ENCODE assay signal across 9 mouse cellular contexts in the genomic region with DNA sequence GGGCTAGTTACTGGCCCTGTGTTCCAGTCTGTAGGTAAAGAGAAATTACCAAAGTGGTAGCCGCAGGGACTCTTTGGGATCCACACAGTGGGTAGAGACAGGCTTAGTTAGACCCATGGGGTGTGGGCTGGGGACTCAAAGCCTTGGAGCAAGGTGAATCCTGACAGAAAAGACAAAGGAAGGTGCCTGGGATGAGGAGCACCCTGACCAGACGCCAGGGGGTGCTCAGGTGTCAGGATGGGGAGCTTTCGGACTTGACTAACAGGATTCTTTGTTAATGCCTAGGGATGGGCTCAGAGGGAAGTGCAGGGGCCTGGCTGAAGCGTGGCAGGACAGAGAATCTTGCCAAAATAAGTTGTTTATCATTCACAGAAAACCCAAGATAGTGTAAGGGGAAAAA. TPM values are rescaled to one million over a fixed set of nuclear protein-coding genes. Genes with fewer than 3 reads are reported as not detected.
DNase-seq lines count a peak whose midpoint lies in the region; ATAC-seq and TF ChIP-seq lines count a peak whose summit lies in the region.
"Had no signal": no experiment of that assay in that cellular context is flagged by ENCODE, and none has a peak within 500 bp of the region (broad histone marks: within the 10 kb centered on the region; RNA-seq: fewer than 3 reads in every experiment).

No protein-coding gene starts in this region.

- TF ChIP-seq POLR2A in spleen, adult 2 months (IDR thresholded peaks at IDR 0.05; ENCODE audit: low read depth, low read length), result no peak

- H3K4me2 ChIP-seq in lung, embryonic 16.5 days (ENCODE audit: low read depth, low read length), result no peak overlapping the region

- H3K27me3 ChIP-seq in spleen, adult 2 months (ENCODE audit: control insufficient read depth, insufficient read depth, low read length), result no peaks in the 10 kb centered on the region
- no peaks in the 10 kb centered on the region for H3K27me3 ChIP-seq in lung, embryonic 16.5 days (ENCODE audit: control insufficient read depth, insufficient read depth, low read depth, low read length)

- intact Hi-C loops in heart, postnatal 36 days (cut with DNase I), result loop anchor here (1.0 kb wide), 2 partner anchors 58 to 153 kb away; no protein-coding TSS in a partner anchor

- H3K9me3 ChIP-seq in lung, embryonic 16.5 days (ENCODE audit: control insufficient read depth, low read length), result no peaks in the 10 kb centered on the region

- H3K4me1 ChIP-seq in spleen, adult 2 months (ENCODE audit: control insufficient read depth, insufficient read depth, insufficient read length), result no peaks in the 10 kb centered on the region; the same call in 1 of the 2 replicates
- peaks cover 35% of the 10 kb centered on the region for H3K4me1 ChIP-seq in lung, embryonic 16.5 days (replicated peaks; ENCODE audit: control insufficient read depth, insufficient read depth, low read length)

- DNase-seq in cerebellum, adult 18-20 months, result peak; percentile 37 to 44
- DNase-seq in cerebellum, postnatal 14 days, result no peak
- no peak for DNase-seq in spleen, adult 2 months (ENCODE audit: low read depth in 1 of 2, low spot score in 2 of 2)
- DNase-seq in spleen, postnatal 4 days (ENCODE audit: low spot score in 2 of 2), result no peak
- DNase-seq in heart, postnatal 36 days, result peak; percentile 45 to 59
- DNase-seq in frontal cortex, postnatal 36 days (ENCODE audit: low spot score in 2 of 2), result no peak
- DNase-seq in spleen, postnatal 10 days (ENCODE audit: low spot score in 2 of 2), result no peak

- WGBS in spleen, adult 2 months, result 60% methylated on average over 4 of the region's 4 CpGs
- WGBS in lung, embryonic 16.5 days, result 35% methylated on average over 4 of the region's 4 CpGs

- no peak overlapping the region for H3K9ac ChIP-seq in lung, embryonic 16.5 days (ENCODE audit: low read length)

- no peak overlapping the region for H3K4me3 ChIP-seq in spleen, adult 2 months (ENCODE audit: extremely low read depth, insufficient read depth, insufficient read length)
- H3K4me3 ChIP-seq in lung, embryonic 16.5 days (ENCODE audit: low read length), result no peak overlapping the region
- H3K4me3 ChIP-seq: myocyte had no signal

- ATAC-seq in lung, embryonic 16.5 days (ENCODE audit: low read depth), result 0 out of 2 replicates have a peak, but pooled peaks have one; percentile 49

- no peak overlapping the region for H3K27ac ChIP-seq in spleen, adult 2 months (ENCODE audit: insufficient read depth, low read length)
- H3K27ac ChIP-seq in lung, embryonic 16.5 days (ENCODE audit: low read length), result peak overlapping the region; percentile 64

- no peaks in the 10 kb centered on the region for H3K36me3 ChIP-seq in spleen, adult 2 months (ENCODE audit: control insufficient read depth, insufficient read depth, low read length)
- no peaks in the 10 kb centered on the region for H3K36me3 ChIP-seq in lung, embryonic 16.5 days (ENCODE audit: control insufficient read depth, insufficient read depth, low read length)

- peak; percentile 15; the same call in 1 of the 2 replicates for TF ChIP-seq CTCF in spleen, adult 2 months (IDR thresholded peaks at IDR 0.05; ENCODE audit: extremely low read depth, insufficient read depth, insufficient read length, insufficient replicate concordance)

RNA-seq across cellular contexts. Expression of a gene that starts 10.1 kb away (rescaled TPM):
- 8.1 and 8.4 TPM in 2 replicates for polyA plus RNA-seq in spleen, adult 2 months (2012; rRNA removed)
- 10 to 100 TPM; 12.8 to 13.1 TPM for total RNA-seq in heart, postnatal 36 days (2021)
- polyA plus RNA-seq in lung, embryonic 16.5 days (2015; fragmentation: Nextera tagmentation; extraction: Ambion mirVana), result 17.2 and 22.4 TPM in 2 replicates

RNA-seq across cellular contexts. Expression of a gene that starts 23.7 kb away (rescaled TPM):
- 1.6 and 1.8 TPM in 2 replicates for polyA plus RNA-seq in spleen, adult 2 months (2012; rRNA removed)
- under 1 TPM; 0.61 to 0.68 TPM for total RNA-seq in heart, postnatal 36 days (2021)
- 17.9 and 50.7 TPM in 2 replicates for polyA plus RNA-seq in lung, embryonic 16.5 days (2015; fragmentation: Nextera tagmentation; extraction: Ambion mirVana)

Comparison
In these comparisons a context has a peak if more than half of its experiments do, and no peak if none do; other contexts are left out.
1. DNase-seq: peak in cerebellum, adult 18-20 months (2 of 2) and heart, postnatal 36 days (2 of 2); none in cerebellum, postnatal 14 days (0 of 2), spleen, adult 2 months (0 of 2), spleen, postnatal 4 days (0 of 2), frontal cortex, postnatal 36 days (0 of 2) and spleen, postnatal 10 days (0 of 2).